Mouse (Mus musculus) brain, embryonic 18.5 days (tissue): ENCODE measurements at regions not wholly inside any gene's neighbourhood (a gene's known extent, or its start where the extent isn't known, plus 50 kb on each side); places are given as distances from the start of the nearest gene placed in this dataset.

Experiments used
- DNase-seq: peaks from one replicate; pipeline ENCODE4 v3.0.0-alpha.2; 2012; ENCODE audit warnings: low read depth, low spot score

GRCm38 (mm10) chr16:24341736-24342135, 51.6 kb upstream of the Lpp start:
- DNase-seq: no peak

- DNase-seq: no peak
Measured at GRCm38 (mm10) chr16:24340646-24341045, 52.7 kb upstream of the Lpp start.

- DNase-seq: no peak
Measured at GRCm38 (mm10) chr16:24339320-24340265, 53.7 kb upstream of the Lpp start.

GRCm38 (mm10) chr16:24338404-24338803, 54.9 kb upstream of the Lpp start:
- DNase-seq: no peak

GRCm38 (mm10) chr16:24334389-24334788, 58.9 kb upstream of the Lpp start:
- no peak for DNase-seq

GRCm38 (mm10) chr16:24331446-24332020, 61.8 kb upstream of the Lpp start:
- DNase-seq: no peak

- no peak for DNase-seq
Measured at GRCm38 (mm10) chr16:24326571-24326970, 66.7 kb upstream of the Lpp start.

- no peak for DNase-seq
Measured at GRCm38 (mm10) chr16:24326046-24326445, 67.3 kb upstream of the Lpp start.

- no peak for DNase-seq
Measured at GRCm38 (mm10) chr16:24324917-24325316, 68.4 kb upstream of the Lpp start.

- no peak for DNase-seq
Measured at GRCm38 (mm10) chr16:24318723-24319437, 74.4 kb upstream of the Lpp start.

GRCm38 (mm10) chr16:24313544-24314326, 79.6 kb upstream of the Lpp start:
- DNase-seq: no peak

GRCm38 (mm10) chr16:24305391-24305790, 87.9 kb upstream of the Lpp start:
- no peak for DNase-seq

- no peak for DNase-seq
Measured at GRCm38 (mm10) chr16:24296790-24297189, 96.5 kb upstream of the Lpp start.

GRCm38 (mm10) chr16:24295626-24296440, 97.5 kb upstream of the Lpp start:
- no peak for DNase-seq

GRCm38 (mm10) chr16:24284215-24284614, 109.1 kb upstream of the Lpp start:
- DNase-seq: no peak

- peak; percentile 67 for DNase-seq
Measured at GRCm38 (mm10) chr16:24282194-24282683, 111.1 kb upstream of the Lpp start.

GRCm38 (mm10) chr16:24281561-24281960, 111.7 kb upstream of the Lpp start:
- no peak for DNase-seq

- no peak for DNase-seq
Measured at GRCm38 (mm10) chr16:24277857-24278256, 115.5 kb upstream of the Lpp start.

GRCm38 (mm10) chr16:24262701-24263100, 130.6 kb upstream of the Lpp start:
- DNase-seq: no peak

GRCm38 (mm10) chr16:24259711-24260230, 133.5 kb upstream of the Lpp start:
- DNase-seq: no peak
